Mouse (Mus musculus) embryonic fibroblast, embryonic 13.5 days (primary cell): Measurements from ENCODE around the gene Ankib1.

Experiments used
- CTCF ChIP-seq: IDR thresholded peaks from 2 replicates; pipeline ENCODE4 v1.5.1; 2011; ENCODE audit warnings: mild to moderate bottlenecking, control low read depth, low read length, moderate library complexity, borderline replicate concordance; ENCODE audit not compliant: insufficient read depth
- POLR2A ChIP-seq: IDR thresholded peaks from 2 replicates; pipeline ENCODE4 v1.6.1; 2011; ENCODE audit warnings: low read depth, mild to moderate bottlenecking, control low read depth, low read length, moderate library complexity

GRCm38 (mm10) chr5:3787548-3787947, 15.2 kb downstream of the Ankib1 start:
- TF ChIP-seq CTCF (no peak), POLR2A (no peak)
